Mouse (Mus musculus) thymus, postnatal 0 days (tissue): ENCODE data around the gene Pcnt. TPM values are rescaled to one million over a fixed set of nuclear protein-coding genes. Genes with fewer than 3 reads are reported as not detected.

Experiments
- DNase-seq: peaks from one replicate; pipeline ENCODE4 v3.0.0-alpha.2; 2015; ENCODE audit warnings: low spot score
- polyA plus RNA-seq: library from polyadenylated mRNA; unstranded; fragments of >200 nt; fragmentation: Nextera tagmentation; extraction: Ambion mirVana; gene quantifications from 2 replicates; pipeline ENCODE4 v1.2.1, GENCODE M21; 2015

The Pcnt gene
- polyA plus RNA-seq, 1 experiment from 2014 or later = 17.5 TPM

DNA sequence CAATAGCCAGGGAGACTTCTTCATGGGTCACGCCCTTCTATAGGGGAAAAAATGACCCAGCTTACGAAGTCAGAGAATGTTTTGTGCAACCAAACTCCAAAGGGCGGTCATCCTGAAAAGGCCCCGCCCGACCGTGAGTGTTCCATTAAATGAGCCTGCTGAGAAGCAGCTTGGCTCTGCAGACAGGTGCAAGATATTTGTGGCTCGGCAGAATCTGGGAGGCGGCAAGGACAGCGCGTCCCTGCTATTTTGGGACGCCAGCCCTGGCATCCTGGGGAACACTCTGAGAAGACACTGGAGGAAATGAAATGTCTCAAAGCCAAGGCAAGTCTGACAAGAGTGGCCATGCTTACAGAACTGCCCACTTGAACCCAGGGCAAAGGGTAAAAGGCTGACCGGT lies 25.8 kb downstream of the Pcnt start:
- no peak for DNase-seq

- no peak for DNase-seq
Measured at GRCm38 (mm10) chr10:76408520-76408919, 34.1 kb downstream of the Pcnt start.

GRCm38 (mm10) chr10:76392596-76392995 lies 50.0 kb downstream of the Pcnt start:
- no peak for DNase-seq

GRCm38 (mm10) chr10:76391786-76392185 lies 50.8 kb downstream of the Pcnt start:
- DNase-seq = peak; percentile 30

GRCm38 (mm10) chr10:76391166-76391565 lies 51.4 kb downstream of the Pcnt start:
- no peak for DNase-seq

GRCm38 (mm10) chr10:76374981-76375380 lies 67.6 kb downstream of the Pcnt start:
- no peak for DNase-seq

DNA sequence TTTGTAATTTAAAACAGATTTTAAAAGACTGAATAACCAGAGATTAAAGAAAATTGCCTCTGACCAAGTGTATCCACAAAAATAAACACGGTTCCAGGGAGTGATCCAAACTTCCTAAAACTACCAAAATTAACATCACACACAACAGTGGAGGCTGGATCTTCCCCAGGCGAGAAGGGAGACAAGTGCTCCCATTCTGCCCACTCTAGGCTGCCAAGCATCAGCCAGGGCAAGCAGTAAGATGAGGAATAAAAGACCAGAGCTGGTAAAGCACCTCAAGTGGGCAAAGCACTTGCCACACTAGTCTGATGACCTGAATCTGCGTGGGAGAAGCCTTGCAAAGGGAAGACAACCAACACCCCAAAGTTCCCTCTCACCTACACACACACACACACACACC lies 70.8 kb downstream of the Pcnt start:
- DNase-seq = no peak

GRCm38 (mm10) chr10:76368766-76369165 lies 73.8 kb downstream of the Pcnt start:
- DNase-seq = no peak

- DNase-seq = no peak
Measured at GRCm38 (mm10) chr10:76363233-76363632, 79.4 kb downstream of the Pcnt start.

GRCm38 (mm10) chr10:76358468-76358867 lies 84.1 kb downstream of the Pcnt start:
- DNase-seq = no peak

DNA sequence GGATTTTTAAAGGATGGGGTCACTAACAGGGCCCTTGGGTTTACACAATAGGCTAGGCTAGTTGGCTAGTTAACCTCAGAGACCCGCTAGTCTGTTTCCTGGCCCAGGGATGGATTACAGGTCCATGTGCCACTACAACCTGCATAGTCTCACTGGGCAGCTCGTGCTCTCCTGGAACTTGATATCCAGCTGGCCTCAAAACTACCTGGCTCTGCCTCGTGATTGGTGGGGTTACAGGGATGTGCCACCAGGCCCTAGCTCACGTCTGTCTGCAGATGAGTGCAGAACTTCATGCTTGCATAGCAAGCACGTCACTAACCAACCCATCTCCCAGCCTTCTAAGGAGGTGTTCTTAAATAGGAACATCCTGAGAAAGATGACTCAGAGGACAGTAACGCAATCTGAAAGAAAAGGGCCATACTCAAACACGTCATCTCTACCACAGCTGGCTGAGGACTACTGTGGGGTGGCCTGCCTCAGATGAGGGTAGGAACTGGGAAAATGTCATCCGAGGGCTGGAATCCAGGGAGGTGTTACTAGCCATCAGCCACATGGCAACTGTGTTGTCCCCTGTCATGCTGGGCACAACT lies 85.2 kb downstream of the Pcnt start:
- DNase-seq = no peak

GRCm38 (mm10) chr10:76354974-76355373 lies 87.6 kb downstream of the Pcnt start:
- DNase-seq = peak; percentile 69

- no peak for DNase-seq
Measured at GRCm38 (mm10) chr10:76353986-76354385, 88.6 kb downstream of the Pcnt start.

DNA sequence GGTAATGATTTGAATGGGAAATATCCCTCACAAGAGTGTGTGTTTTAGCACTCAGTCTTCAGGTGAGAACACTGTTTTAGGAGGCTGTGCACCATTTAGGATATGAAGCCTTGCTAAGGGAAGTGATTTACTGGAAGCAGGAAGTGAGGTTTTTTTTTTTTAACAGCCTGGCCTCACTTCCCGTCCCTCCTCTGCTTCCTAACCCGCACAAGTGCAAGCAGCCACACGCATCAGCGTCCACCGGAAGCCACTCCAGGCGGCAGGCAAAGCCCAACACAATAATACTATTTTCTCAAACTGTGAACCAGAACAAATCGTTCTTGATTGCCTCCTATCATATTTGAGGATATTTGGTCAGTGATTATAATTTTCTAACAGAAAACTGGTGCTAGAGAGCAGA lies 90.6 kb downstream of the Pcnt start:
- no peak for DNase-seq

- peak; percentile 81 for DNase-seq
Measured at GRCm38 (mm10) chr10:76346589-76346988, 96.0 kb downstream of the Pcnt start.

DNA sequence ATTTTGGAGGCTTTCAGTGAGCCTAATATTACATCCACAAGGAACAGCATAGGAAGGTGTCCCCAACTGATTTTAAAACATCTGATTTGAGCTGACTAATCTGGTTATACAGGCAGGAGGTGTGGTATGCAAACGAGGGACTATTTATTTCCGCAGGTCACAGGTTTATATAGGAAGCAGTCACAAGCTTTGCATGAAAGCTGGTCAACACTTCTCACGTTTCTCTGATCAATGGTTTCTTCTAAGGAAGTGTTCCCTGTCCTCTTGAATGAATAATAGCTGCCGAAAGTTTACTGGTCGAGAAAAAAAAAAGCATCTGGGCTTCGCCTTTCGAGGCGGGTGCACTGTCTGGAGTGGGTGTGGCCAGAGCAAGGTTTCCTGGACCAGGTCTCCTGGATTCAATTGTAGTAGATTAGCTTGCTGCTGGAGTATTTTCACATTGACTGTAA lies 96.5 kb downstream of the Pcnt start:
- DNase-seq = peak; percentile 11

DNA sequence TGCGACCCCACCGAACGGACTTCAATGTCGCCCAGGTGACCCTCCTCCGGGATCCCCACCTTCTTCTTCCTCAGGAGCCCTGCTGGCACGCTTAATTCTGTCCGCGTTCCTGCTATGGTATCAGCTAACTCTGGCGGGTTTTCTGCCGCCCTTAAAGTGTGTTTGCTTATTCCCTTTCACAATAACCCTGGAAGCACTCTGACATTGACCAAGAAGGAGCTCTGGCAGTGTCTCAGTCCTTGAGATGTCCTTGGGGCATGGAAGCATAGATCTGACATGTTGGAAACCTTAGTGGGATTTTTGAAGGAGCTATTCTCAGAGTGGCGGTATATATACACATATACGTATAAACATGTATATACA lies 97.1 kb downstream of the Pcnt start:
- DNase-seq = no peak

DNA sequence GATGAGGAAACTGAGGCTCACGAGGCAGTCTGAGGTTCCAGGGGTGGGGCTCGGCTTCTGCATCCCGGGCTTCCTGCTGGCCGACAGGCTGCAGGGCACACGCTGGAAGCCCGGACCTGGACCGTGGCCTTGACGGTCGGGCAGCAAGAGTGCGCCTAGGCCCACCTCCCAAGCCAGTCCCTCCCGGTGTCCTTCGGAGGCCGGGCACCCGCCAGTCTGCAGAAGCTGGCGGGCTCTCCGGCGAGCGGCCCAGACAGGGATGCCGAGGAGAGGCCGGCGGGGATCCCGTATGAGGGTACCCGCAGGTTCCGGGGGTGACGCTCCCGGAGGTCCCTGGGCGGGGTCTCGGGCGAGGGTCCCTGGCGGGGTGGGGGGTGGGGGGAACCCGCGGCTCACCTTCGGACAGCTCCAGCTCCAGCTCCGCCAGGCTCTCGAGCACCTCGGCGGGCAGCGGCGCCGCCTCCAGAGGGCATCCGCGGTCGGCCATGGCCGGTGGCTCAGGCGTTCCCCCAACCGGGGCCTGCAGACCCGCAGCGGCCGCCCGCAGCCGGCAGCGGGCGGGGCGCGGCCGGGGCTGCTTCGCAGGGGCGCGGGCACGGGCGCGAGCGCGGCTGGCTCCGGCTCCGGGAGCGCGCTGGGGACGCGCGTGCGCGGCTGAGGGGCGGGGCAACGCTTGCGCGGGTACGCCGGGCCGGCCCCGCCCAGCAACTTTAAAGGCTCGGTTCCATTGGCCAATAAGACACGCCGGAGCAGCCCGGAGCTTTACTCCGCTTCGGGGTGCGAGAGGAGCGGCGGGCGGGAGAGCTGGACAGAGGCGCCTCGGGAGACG lies 97.7 kb downstream of the Pcnt start, which contains the start of gene Dip2a:
Gene Dip2a, minus strand, starts transcription at position 581 of the 829 bp plus-strand sequence.
- DNase-seq = peak; percentile 94

DNA sequence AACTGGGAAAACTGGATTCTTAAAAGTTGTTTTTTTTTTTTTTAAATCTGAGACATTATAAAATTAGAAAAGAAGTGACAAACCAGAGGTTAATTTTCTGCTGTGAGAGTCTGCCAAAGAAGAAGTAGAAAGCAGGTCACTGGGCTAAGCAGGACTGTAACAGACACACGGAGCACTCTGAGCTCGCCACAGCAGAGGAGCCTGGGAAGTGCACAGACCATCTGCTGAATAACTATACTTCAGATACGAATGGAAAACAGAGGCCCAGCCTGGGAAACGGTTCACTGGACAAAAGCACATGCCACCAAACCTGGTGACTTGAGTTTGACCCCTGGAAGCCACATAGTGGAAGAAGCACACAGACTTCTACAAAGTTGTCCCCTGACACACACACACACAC lies 108.2 kb downstream of the Pcnt start:
- DNase-seq = no peak

DNA sequence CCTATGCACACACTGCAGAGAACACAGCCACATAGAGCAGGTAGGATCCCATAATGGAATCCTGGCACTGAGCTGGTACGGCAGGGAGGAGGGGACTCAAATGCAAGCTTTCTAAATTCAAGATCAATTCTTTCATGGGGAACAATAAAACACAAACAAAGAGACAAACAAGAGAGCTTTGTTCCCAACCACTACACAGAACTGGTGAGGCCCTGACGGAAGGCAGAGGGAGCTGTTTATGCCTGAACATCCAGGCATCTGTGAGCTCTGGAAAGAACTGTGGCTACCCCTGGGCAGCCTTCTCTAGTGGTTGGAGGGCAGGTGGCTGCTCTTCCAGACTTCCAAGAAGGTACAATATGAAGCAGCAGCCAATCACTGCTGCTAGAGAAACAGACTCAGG lies 110.5 kb downstream of the Pcnt start:
- no peak for DNase-seq

DNA sequence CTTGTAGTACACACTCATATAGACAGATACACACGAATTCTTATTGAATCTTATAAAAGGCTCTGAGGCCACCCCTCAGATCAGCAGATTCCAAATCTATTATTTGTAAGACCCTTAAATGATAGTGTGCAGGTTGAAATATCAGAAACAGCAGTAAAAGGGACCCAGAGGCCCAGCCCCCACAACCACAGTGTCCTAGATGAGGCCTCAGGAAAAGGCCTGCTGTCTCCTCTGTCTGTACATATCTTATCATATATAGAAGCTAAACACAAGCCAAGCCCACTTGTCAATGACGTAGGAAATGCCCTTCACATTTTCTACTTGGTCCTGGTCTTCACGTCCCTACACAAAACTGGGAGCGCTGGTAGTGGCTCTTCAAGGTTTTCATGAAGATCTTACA lies 113.5 kb downstream of the Pcnt start:
- DNase-seq = no peak

GRCm38 (mm10) chr10:76328574-76328973 lies 114.0 kb downstream of the Pcnt start:
- DNase-seq = no peak
